Mouse (Mus musculus) neural tube, embryonic 11.5 days (tissue): ENCODE results near the gene Slc9a3r2. TPM values are rescaled to one million over a fixed set of nuclear protein-coding genes. Genes with fewer than 3 reads are reported as not detected.

Source experiments
- ATAC-seq: fragments of 200-750 bp; cut with Nextera tagmentation; 2 replicates; pipeline ENCODE4 v1.8.0; 2017; ENCODE audit warnings: moderate number of reproducible peaks, mild to moderate bottlenecking, moderate TSS enrichment, moderate library complexity; ENCODE audit not compliant: insufficient read depth, low FRiP score, low TSS enrichment
- DNase-seq: peaks from one replicate; pipeline ENCODE4 v3.0.0-alpha.2; 2015; ENCODE audit warnings: low spot score
- H3K27ac ChIP-seq: fragments of 300-500 bp; sonication (generic); 2 replicates; pipeline ENCODE4 v1.5.1; 2014; ENCODE audit warnings: low read depth, mild to moderate bottlenecking, low read length
- H3K27me3 ChIP-seq: fragments of 300-500 bp; sonication (generic); 2 replicates; pipeline ENCODE4 v1.6.1; 2014; ENCODE audit warnings: mild to moderate bottlenecking, low read length, mixed read lengths; ENCODE audit not compliant: control insufficient read depth, insufficient read depth
- H3K36me3 ChIP-seq: fragments of 300-500 bp; sonication (generic); 2 replicates; pipeline ENCODE4 v1.6.1; 2014; ENCODE audit warnings: mild to moderate bottlenecking, low read length, moderate library complexity, mixed read lengths; ENCODE audit not compliant: control insufficient read depth, insufficient read depth
- H3K4me1 ChIP-seq: fragments of 300-500 bp; sonication (generic); 2 replicates; pipeline ENCODE4 v1.6.1; 2014; ENCODE audit warnings: low read length, mixed read lengths; ENCODE audit not compliant: control insufficient read depth, insufficient read depth
- H3K4me2 ChIP-seq: fragments of 300-500 bp; sonication (generic); 2 replicates; pipeline ENCODE4 v1.6.1; 2014; ENCODE audit warnings: low read depth, mild to moderate bottlenecking, moderate library complexity
- H3K4me3 ChIP-seq: fragments of 300-500 bp; sonication (generic); 2 replicates; pipeline ENCODE4 v1.5.1; 2014; ENCODE audit warnings: low read depth, low read length
- H3K9ac ChIP-seq: fragments of 300-500 bp; sonication (generic); 2 replicates; pipeline ENCODE4 v1.6.1; 2014; ENCODE audit warnings: mild to moderate bottlenecking, low read length
- H3K9me3 ChIP-seq: fragments of 300-500 bp; sonication (generic); 2 replicates; pipeline ENCODE4 v1.6.1; 2016; ENCODE audit warnings: low read length; ENCODE audit not compliant: control insufficient read depth
- WGBS: fragments of 180-500 bp; shearing (Covaris S2); extraction: QIAGEN DNeasy Blood & Tissue Kit; methylation state at CpG from one replicate; pipeline ENCODE4 v1.1.7; 2014; 5-methylcytosine and 5-hydroxymethylcytosine counted together
- polyA plus RNA-seq: library from polyadenylated mRNA; unstranded; fragments of >200 nt; fragmentation: Nextera tagmentation; extraction: Ambion mirVana; gene quantifications from 2 replicates; pipeline ENCODE4 v1.2.1, GENCODE M21; 2014

Gene Slc9a3r2
- polyA plus RNA-seq: 36.7 and 38.8 TPM in 2 replicates

DNA sequence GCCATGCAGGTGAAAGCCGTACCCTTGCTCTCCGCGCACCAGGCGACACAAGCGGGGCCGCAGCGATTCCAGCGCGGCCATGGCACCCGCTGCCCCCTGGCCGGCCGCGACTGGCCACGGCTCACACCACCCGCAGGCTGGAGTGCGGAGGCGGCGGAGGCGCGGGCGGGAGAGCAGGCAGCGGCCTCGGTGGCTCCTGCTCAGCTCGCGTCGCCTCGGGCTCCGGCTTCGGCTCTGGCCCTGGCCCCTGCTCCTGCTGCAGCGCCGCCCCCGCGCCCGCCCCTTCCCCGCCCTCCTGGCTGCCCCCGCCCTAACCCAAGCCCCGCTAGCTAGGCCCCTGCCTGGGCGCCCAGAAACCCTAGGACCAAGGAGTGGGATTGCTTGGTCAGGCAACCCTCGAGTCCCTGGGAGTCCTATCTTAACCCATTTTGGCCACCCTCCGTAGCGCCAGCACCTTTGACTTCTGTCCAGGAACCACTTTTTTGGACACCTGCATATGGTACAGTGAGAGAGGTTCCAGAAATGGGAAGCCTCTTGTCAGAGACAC lies at the start of gene Slc9a3r2:
Gene Slc9a3r2, minus strand, starts transcription at position 258 of the 547 bp plus-strand sequence.
- Histone ChIP-seq H3K9me3 (no peaks in the 10 kb centered on the region), H3K36me3 (no peaks in the 10 kb centered on the region), H3K4me1 (peaks cover 7% of the 10 kb centered on the region), H3K4me3 (peak within 1 kb of the TSS; percentile 50), H3K9ac (peak within 1 kb of the TSS; percentile 68), H3K27me3 (peaks cover 16% of the 10 kb centered on the region; the same call in 1 of the 2 replicates), H3K4me2 (peak within 1 kb of the TSS; percentile 89), H3K27ac (no peak within 1 kb of the TSS)
- under 1% methylated on average over 31 of the region's 41 CpGs for WGBS
- peak; percentile 65 for DNase-seq
- 0 out of 2 replicates have a peak, but pooled peaks have one; percentile 61 for ATAC-seq

DNA sequence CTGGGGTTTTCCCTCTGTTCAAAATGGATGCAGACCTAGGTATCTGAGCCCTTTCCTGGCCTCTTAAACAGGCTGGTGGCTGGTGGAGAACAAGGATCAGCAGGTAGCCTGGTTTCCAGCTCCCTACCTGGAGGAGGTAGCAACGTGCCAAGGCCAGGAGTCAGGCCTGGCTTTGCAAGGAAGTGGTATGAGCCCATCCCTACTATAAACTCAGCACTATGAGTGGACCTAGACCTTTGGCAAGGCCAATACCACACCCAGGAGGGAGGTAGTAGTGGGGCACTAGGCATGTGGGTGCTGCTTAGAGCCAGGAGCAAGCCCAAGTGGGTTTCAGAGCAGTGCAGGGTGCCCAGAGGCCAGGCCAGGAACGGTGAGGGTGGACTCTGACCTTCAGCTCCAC lies 49.3 kb upstream of the Slc9a3r2 start:
- Histone ChIP-seq H3K4me1 (peaks cover 13% of the 10 kb centered on the region), H3K9ac (no peak overlapping the region), H3K27me3 (no peaks in the 10 kb centered on the region), H3K4me3 (no peak overlapping the region), H3K27ac (no peak overlapping the region), H3K4me2 (no peak overlapping the region), H3K36me3 (peaks cover 21% of the 10 kb centered on the region), H3K9me3 (no peaks in the 10 kb centered on the region)
- ATAC-seq: no peak
- DNase-seq: no peak
- WGBS: 79% methylated on average over 2 of the region's 2 CpGs

DNA sequence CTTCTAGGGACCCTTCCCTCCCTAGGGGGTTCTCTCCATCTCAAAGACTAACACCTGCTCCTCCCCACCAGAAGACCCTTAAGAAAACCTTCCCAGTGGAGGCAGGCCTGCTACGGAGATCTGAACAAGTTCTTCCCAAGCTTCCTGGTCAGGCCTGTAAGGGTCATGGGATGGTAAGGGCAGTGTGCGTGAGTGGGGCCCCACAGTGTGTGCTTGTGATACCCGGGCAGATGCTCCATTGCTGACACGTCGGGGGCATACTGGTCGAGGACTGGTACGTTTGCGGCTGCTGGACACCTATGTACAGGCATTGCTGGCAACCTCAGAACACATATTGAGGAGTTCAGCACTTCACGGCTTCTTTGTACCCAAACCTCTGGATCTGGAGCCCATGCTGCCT lies 48.6 kb upstream of the Slc9a3r2 start:
- WGBS: 69% methylated on average over 9 of the region's 9 CpGs
- H3K4me2 ChIP-seq: no peak overlapping the region
- no peak for DNase-seq
- peaks cover 21% of the 10 kb centered on the region for H3K36me3 ChIP-seq
- no peak overlapping the region for H3K9ac ChIP-seq
- no peaks in the 10 kb centered on the region for H3K27me3 ChIP-seq
- no peak overlapping the region for H3K27ac ChIP-seq
- peaks cover 13% of the 10 kb centered on the region for H3K4me1 ChIP-seq
- no peak for ATAC-seq
- no peak overlapping the region for H3K4me3 ChIP-seq
- H3K9me3 ChIP-seq: no peaks in the 10 kb centered on the region

DNA sequence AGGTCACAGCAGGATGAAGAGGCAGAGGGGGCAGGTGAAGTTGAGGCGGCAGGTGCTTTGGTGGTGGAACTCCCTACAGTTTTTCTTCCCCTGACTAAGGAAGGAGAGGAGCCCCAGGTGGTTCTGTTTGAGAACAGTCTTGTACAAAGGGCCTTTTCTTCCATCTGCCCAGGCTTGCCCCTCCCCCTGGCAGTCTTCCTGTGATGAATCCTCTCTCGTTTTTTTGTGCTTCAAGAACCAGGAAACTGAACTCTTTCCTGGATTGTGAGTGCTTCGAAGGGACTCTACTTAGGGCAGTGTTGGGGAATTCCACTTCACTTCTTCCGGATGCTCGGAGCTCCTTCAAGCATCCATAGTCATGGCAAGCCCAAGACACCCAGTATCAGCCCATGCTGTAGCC lies 47.9 kb upstream of the Slc9a3r2 start:
- DNase-seq: no peak
- Histone ChIP-seq H3K9me3 (no peaks in the 10 kb centered on the region), H3K9ac (no peak overlapping the region), H3K4me3 (no peak overlapping the region), H3K4me1 (peaks cover 13% of the 10 kb centered on the region), H3K4me2 (no peak overlapping the region), H3K36me3 (peaks cover 21% of the 10 kb centered on the region), H3K27me3 (no peaks in the 10 kb centered on the region), H3K27ac (no peak overlapping the region)
- no peak for ATAC-seq
- 19% methylated on average over 5 of the region's 5 CpGs for WGBS

DNA sequence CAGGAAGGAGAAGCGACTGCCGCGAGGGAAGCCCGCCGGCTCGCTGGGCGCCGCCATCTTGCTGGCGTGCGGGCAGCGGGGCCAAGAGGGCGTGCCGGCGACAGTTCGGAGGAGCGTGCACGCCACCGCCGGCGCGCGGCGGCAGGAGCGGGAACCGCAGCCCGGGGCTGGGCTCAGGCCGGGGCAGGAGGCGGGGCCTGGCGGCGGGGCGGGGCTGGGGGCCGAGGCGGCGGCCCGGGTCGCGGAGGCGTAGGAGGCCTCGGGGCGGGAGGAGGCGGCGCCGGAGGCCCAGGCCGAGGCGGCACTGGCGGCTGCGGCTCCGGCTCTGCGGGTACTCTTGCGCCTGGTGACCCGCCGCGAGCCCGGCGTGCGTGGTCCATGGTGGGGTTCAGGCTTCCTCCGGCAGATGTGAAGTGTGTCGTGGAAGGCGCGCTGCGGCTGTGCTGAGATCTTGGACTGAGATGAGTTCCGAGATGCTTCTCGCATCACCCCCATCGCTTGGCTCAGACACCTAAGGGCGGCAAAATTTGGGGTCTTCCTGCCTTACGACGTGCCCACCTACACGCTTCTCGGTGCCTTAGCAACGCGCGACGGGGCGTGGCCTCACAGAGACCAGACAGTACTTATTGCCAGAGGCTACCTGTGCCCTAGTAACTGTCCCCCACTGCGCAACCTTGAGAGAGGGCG lies 46.0 kb upstream of the Slc9a3r2 start, which contains the start of the genes Gfer and Noxo1:
Gene Gfer, minus strand, starts transcription at position 146 of the 687 bp plus-strand sequence.
Gene Noxo1, plus strand, starts transcription at position 224 of the 687 bp plus-strand sequence.
- Histone ChIP-seq H3K36me3 (peaks cover 13% of the 10 kb centered on the region), H3K27ac (peak within 1 kb of the TSS; percentile 47), H3K4me1 (peaks cover 13% of the 10 kb centered on the region), H3K4me3 (peak within 1 kb of the TSS; percentile 85), H3K4me2 (peak within 1 kb of the TSS; percentile 68), H3K9ac (peak within 1 kb of the TSS; percentile 87), H3K9me3 (no peaks in the 10 kb centered on the region), H3K27me3 (no peaks in the 10 kb centered on the region; the same call in 1 of the 2 replicates)
- ATAC-seq: peak; percentile 90
- peak; percentile 92 for DNase-seq
- under 1% methylated on average over 53 of the region's 76 CpGs for WGBS

DNA sequence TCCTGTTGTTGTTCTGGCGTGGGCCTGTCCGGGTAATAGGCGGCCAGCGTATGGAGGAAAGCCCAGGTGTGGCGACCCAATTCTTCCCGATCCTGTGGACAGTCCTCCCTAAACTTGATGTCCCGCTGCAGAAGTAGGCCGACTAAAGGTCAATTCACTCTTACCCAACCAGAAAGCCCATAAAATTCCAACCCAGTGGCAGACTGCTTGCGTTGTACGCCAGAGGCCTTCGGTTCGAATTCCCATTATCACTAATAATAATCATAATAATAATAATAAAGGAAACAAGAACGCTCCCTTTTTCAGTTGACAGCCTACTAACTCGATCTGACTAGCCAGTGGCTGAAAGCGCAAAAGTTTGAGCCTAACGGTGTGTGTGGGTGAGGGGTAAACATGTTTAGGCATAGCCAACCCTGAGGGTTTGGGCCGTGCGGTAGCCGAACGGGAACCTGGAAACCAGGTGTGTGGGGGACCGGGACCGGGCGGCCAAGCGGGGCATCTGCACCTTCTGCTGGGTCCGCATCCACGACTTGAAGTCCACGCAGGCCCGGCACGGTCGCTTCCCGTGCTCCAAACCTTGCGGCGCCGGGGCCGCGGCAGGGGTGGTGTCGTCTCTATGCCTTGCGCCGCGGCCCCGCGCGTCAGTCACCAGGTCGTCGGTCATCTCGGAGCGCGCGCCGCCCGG lies 45.3 kb upstream of the Slc9a3r2 start:
- DNase-seq: no peak
- peaks cover 4% of the 10 kb centered on the region for H3K27me3 ChIP-seq
- ATAC-seq: peak; percentile 60
- H3K4me2 ChIP-seq: peak overlapping the region; percentile 68
- peak overlapping the region; percentile 85 for H3K4me3 ChIP-seq
- WGBS: 9% methylated on average over 40 of the region's 51 CpGs
- H3K9ac ChIP-seq: peak overlapping the region; percentile 87
- no peaks in the 10 kb centered on the region for H3K9me3 ChIP-seq
- peaks cover 6% of the 10 kb centered on the region for H3K36me3 ChIP-seq
- H3K27ac ChIP-seq: peak overlapping the region; percentile 47
- H3K4me1 ChIP-seq: peaks cover 13% of the 10 kb centered on the region

DNA sequence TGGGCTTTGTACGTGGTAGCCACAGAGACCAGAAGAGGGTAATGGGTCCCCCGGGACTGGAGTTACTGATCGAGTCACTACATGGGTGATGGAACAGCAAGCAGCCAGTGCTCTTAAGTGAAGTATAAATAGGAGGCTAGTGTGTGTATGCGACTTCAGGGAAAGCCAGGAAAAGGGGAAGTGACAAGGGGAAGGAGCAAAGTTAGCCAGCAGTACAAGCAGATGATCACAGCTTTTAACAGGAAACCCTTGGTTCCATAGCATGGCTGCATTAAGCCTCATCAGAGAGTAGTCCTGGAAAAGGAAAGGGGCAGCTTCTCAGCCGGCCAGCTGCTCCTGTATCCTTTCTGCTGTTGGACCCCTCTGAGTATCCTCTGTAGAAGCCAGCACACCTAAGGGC lies 42.3 kb upstream of the Slc9a3r2 start:
- H3K4me3 ChIP-seq: no peak overlapping the region
- no peak overlapping the region for H3K9ac ChIP-seq
- DNase-seq (no peak), ATAC-seq (no peak)
- no peaks in the 10 kb centered on the region; the same call in 1 of the 2 replicates for H3K36me3 ChIP-seq
- peaks cover 15% of the 10 kb centered on the region for H3K4me1 ChIP-seq
- WGBS: 87% methylated on average over 5 of the region's 5 CpGs
- no peak overlapping the region for H3K4me2 ChIP-seq
- no peak overlapping the region for H3K27ac ChIP-seq
- H3K27me3 ChIP-seq: peaks cover 28% of the 10 kb centered on the region
- H3K9me3 ChIP-seq: no peaks in the 10 kb centered on the region

DNA sequence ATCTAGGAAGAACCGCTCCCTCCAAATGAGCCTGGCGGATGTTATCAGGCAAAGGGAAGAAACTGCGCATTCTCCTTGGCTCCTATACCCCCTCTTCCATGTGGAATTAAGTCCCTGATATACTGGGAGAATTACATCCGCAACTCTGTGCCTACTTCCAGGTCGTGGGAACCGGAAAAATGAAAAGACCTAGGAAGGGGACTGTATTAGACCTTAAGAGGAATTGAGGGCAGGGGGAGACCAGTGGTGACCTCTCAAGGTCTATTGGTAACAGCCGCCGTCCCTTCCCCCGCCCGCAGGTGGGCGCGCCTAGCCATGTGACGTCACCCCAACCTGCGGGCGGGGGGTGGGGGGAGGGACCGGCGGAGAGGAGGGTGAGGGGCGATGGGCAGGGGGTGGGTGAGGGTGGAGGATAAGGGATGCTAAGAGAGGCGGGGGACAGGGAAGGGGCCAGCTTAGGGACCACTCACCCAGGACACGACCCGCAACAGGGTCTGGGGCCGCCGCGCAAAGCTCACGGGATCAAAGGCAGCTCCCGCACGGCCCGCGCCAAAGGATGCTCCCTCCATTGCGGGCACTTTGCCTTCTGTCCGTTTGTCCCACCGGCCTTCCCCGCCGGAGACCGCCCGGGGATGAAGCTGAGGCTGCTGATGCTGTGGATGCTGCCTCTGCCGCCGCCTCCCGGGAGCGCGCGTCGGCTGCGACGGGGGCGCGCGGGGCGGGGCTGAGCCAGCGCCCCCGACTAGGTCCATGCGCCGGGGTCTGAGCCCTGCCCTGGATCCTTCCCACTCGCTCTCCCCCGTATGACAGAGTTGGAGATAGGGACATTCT lies 39.3 kb upstream of the Slc9a3r2 start, which contains the start of gene Syngr3:
Gene Syngr3, minus strand, starts transcription at position 705 of the 831 bp plus-strand sequence.
- no peak within 1 kb of the TSS for H3K27ac ChIP-seq
- peak within 1 kb of the TSS; percentile 57 for H3K9ac ChIP-seq
- peaks cover 8% of the 10 kb centered on the region; the same call in 1 of the 2 replicates for H3K4me1 ChIP-seq
- WGBS: under 1% methylated on average over 44 of the region's 55 CpGs
- no peaks in the 10 kb centered on the region for H3K9me3 ChIP-seq
- DNase-seq (peak; percentile 60), ATAC-seq (0 out of 2 replicates have a peak, but pooled peaks have one; percentile 42)
- H3K4me3 ChIP-seq: peak within 1 kb of the TSS; percentile 47
- no peaks in the 10 kb centered on the region; the same call in 1 of the 2 replicates for H3K36me3 ChIP-seq
- peak within 1 kb of the TSS; percentile 65 for H3K4me2 ChIP-seq
- H3K27me3 ChIP-seq: peaks cover 32% of the 10 kb centered on the region
